Comparison of ENCODE assay signal across 20 mouse cellular contexts in the genomic region with DNA sequence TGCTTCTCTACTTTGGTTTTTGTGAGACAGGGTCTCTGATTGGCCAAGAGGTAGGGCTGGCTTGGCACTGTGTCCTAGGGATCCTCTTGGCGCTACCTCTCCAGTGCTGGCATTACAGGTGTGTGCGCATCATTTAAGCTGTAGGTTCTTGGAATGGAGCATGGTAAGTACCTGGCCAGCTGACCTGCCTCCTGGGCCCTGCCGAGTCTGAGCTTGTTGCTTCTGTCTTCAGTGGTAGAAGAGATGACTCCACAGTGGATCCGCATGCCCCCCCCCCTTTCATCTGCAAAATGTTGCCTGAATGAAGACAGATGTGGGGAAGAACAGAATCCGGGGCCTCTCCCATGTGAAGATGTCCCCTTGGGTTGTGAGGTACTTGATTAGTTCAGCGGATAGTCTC. TPM values are rescaled to one million over a fixed set of nuclear protein-coding genes. Genes with fewer than 3 reads are reported as not detected.
"Had no signal": no experiment of that assay in that cellular context is flagged by ENCODE, and none has a peak within 500 bp of the region (broad histone marks: within the 10 kb centered on the region; RNA-seq: fewer than 3 reads in every experiment).

No protein-coding gene starts in this region.

- DNase-seq: liver, postnatal 0 days; lung, adult 2 months; lung, postnatal 14 days; lung, postnatal 36 days; right cerebral cortex, postnatal 14 days; thymus, adult 2 months; thymus, postnatal 25 days; thymus, postnatal 4 days had no signal

- H3K4me1 ChIP-seq: lung, embryonic 15.5 days; megakaryocyte, embryonic 14.5 days; midbrain, embryonic 13.5 days; midbrain, embryonic 15.5 days; neural tube, embryonic 12.5 days had no signal

- H3K4me2 ChIP-seq: lung, embryonic 15.5 days; midbrain, embryonic 11.5 days; midbrain, embryonic 13.5 days; midbrain, embryonic 15.5 days; neural tube, embryonic 12.5 days had no signal

- H3K9me3 ChIP-seq: lung, embryonic 15.5 days; midbrain, embryonic 15.5 days had no signal

- ATAC-seq: liver, postnatal 0 days; lung, postnatal 0 days; midbrain, embryonic 13.5 days; midbrain, embryonic 15.5 days had no signal

- H3K36me3 ChIP-seq: lung, embryonic 15.5 days; midbrain, embryonic 13.5 days; midbrain, embryonic 15.5 days; neural tube, embryonic 12.5 days had no signal

- H3K27ac ChIP-seq: lung, embryonic 15.5 days; macrophage; midbrain, embryonic 13.5 days; midbrain, embryonic 15.5 days; neural tube, embryonic 12.5 days had no signal

- H3K27me3 ChIP-seq: midbrain, embryonic 15.5 days had no signal

- H3K4me3 ChIP-seq: lung, embryonic 15.5 days; megakaryocyte, embryonic 14.5 days; midbrain, embryonic 13.5 days; midbrain, embryonic 15.5 days; neural tube, embryonic 12.5 days had no signal

- H3K9ac ChIP-seq: liver, postnatal 0 days; lung, embryonic 15.5 days; midbrain, embryonic 13.5 days; midbrain, embryonic 15.5 days; neural tube, embryonic 12.5 days had no signal

RNA-seq across cellular contexts. Expression of a gene that starts 10.0 kb away (rescaled TPM):
- total RNA-seq: megakaryocyte progenitor cell, adult 5-6 weeks; monocyte, adult 5-6 weeks; neutrophil, adult 5-6 weeks had no signal
- polyA plus RNA-seq: liver, postnatal 0 days; lung, adult 2 months; lung, embryonic 15.5 days; lung, postnatal 0 days; macrophage; spleen, adult 2 months had no signal
